Mouse (Mus musculus) heart, postnatal 0 days (tissue): ENCODE measurements at regions not wholly inside any gene's neighbourhood (a gene's known extent, or its start where the extent isn't known, plus 50 kb on each side); places are given as distances from the start of the nearest gene placed in this dataset.

Source experiments
- ATAC-seq: fragments of 200-750 bp; cut with Nextera tagmentation; 2 replicates; pipeline ENCODE4 v1.8.0; 2017; ENCODE audit warnings: low read depth, moderate number of reproducible peaks, moderate library complexity; ENCODE audit not compliant: insufficient read depth
- DNase-seq: peaks from one replicate; pipeline ENCODE4 v3.0.0-alpha.2; 2016; ENCODE audit warnings: low spot score
- H3K27ac ChIP-seq: fragments of 300-500 bp; sonication (generic); 2 replicates; pipeline ENCODE4 v1.5.1; 2014; ENCODE audit warnings: low read depth, mild to moderate bottlenecking
- H3K27me3 ChIP-seq: fragments of 300-500 bp; sonication (generic); 2 replicates; pipeline ENCODE4 v1.6.1; 2014; ENCODE audit warnings: low read length, mixed read lengths; ENCODE audit not compliant: control insufficient read depth, insufficient read depth
- H3K36me3 ChIP-seq: fragments of 300-500 bp; sonication (generic); replicated peaks from 2 replicates; pipeline ENCODE4 v1.6.1; 2014; ENCODE audit warnings: low read length, mixed read lengths; ENCODE audit not compliant: control insufficient read depth, insufficient read depth
- H3K4me1 ChIP-seq: fragments of 300-500 bp; sonication (generic); 2 replicates; pipeline ENCODE4 v1.6.1; 2014; ENCODE audit warnings: antibody characterized with exemption; ENCODE audit not compliant: control insufficient read depth, insufficient read depth
- H3K4me2 ChIP-seq: fragments of 300-500 bp; sonication (generic); 2 replicates; pipeline ENCODE4 v1.6.1; 2014; ENCODE audit warnings: low read depth, mild to moderate bottlenecking, low read length, moderate library complexity
- H3K4me3 ChIP-seq: fragments of 300-500 bp; sonication (generic); 2 replicates; pipeline ENCODE4 v1.5.1; 2014; ENCODE audit warnings: low read depth, low read length
- H3K9ac ChIP-seq: fragments of 300-500 bp; sonication (generic); replicated peaks from 2 replicates; pipeline ENCODE4 v1.6.1; 2014; ENCODE audit warnings: low read depth, low read length, mixed read lengths
- H3K9me3 ChIP-seq: fragments of 300-500 bp; sonication (generic); replicated peaks from 2 replicates; pipeline ENCODE4 v1.6.1; 2016; ENCODE audit warnings: low read length; ENCODE audit not compliant: control insufficient read depth
- CTCF ChIP-seq: IDR thresholded peaks from 2 replicates; pipeline ENCODE4 v1.5.1; 2016; ENCODE audit warnings: antibody characterized with exemption, control low read depth, low read depth
- EP300 ChIP-seq: IDR thresholded peaks from 2 replicates; pipeline ENCODE4 v1.6.1; 2016; ENCODE audit warnings: antibody characterized with exemption, low read depth
- WGBS: fragments of 180-500 bp; shearing (Covaris S2); extraction: QIAGEN DNeasy Blood & Tissue Kit; methylation state at CpG from one replicate; pipeline ENCODE4 v1.1.7; 2014; 5-methylcytosine and 5-hydroxymethylcytosine counted together

- no peak overlapping the region for H3K4me3 ChIP-seq
- WGBS: 81% methylated on average over 8 of the region's 8 CpGs
- no peak for ATAC-seq
Measured at GRCm38 (mm10) chr13:52108349-52108921, 262.0 kb downstream of the Gadd45g start.

GRCm38 (mm10) chr13:52109039-52109759, 262.7 kb downstream of the Gadd45g start:
- Histone ChIP-seq H3K4me2 (no peak overlapping the region), H3K9ac (no peak overlapping the region), H3K27ac (no peak overlapping the region), H3K4me3 (no peak overlapping the region), H3K4me1 (peaks cover 11% of the 10 kb centered on the region), H3K27me3 (no peaks in the 10 kb centered on the region), H3K36me3 (no peaks in the 10 kb centered on the region), H3K9me3 (no peaks in the 10 kb centered on the region)
- TF ChIP-seq CTCF (no peak), EP300 (no peak)
- 70% methylated on average over 17 of the region's 17 CpGs for WGBS
- no peak for DNase-seq
- ATAC-seq: no peak

More at GRCm38 (mm10) chr13:52108349-52108921, 262.0 kb downstream of the Gadd45g start:
- Histone ChIP-seq H3K9ac (no peak overlapping the region), H3K36me3 (no peaks in the 10 kb centered on the region), H3K27me3 (no peaks in the 10 kb centered on the region), H3K4me2 (no peak overlapping the region), H3K27ac (no peak overlapping the region), H3K4me1 (peaks cover 9% of the 10 kb centered on the region), H3K9me3 (no peaks in the 10 kb centered on the region)
- no peak for TF ChIP-seq EP300
- TF ChIP-seq CTCF: no peak
- no peak for DNase-seq

- H3K27me3 ChIP-seq: no peaks in the 10 kb centered on the region
- H3K4me1 ChIP-seq: peaks cover 11% of the 10 kb centered on the region
- no peak overlapping the region for H3K9ac ChIP-seq
- ATAC-seq (no peak), DNase-seq (peak; percentile 74)
- H3K9me3 ChIP-seq: no peaks in the 10 kb centered on the region
- WGBS: 22% methylated on average over 9 of the region's 9 CpGs
- no peak overlapping the region for H3K4me3 ChIP-seq
- H3K4me2 ChIP-seq: peak overlapping the region; percentile 14; the same call in 1 of the 2 replicates
- H3K27ac ChIP-seq: no peak overlapping the region
- TF ChIP-seq EP300: no peak
- TF ChIP-seq CTCF: no peak
- no peaks in the 10 kb centered on the region for H3K36me3 ChIP-seq
Measured at GRCm38 (mm10) chr13:52110750-52111149, 264.3 kb downstream of the Gadd45g start.

GRCm38 (mm10) chr13:52113549-52113948, 267.1 kb downstream of the Gadd45g start:
- Histone ChIP-seq H3K27me3 (no peaks in the 10 kb centered on the region), H3K27ac (no peak overlapping the region), H3K9ac (no peak overlapping the region), H3K9me3 (no peaks in the 10 kb centered on the region), H3K36me3 (no peaks in the 10 kb centered on the region), H3K4me3 (no peak overlapping the region), H3K4me2 (no peak overlapping the region), H3K4me1 (peaks cover 25% of the 10 kb centered on the region)
- 34% methylated on average over 8 of the region's 8 CpGs for WGBS
- TF ChIP-seq EP300: no peak
- TF ChIP-seq CTCF: no peak
- DNase-seq (peak; percentile 15), ATAC-seq (no peak)

GRCm38 (mm10) chr13:52114431-52114830, 268.0 kb downstream of the Gadd45g start:
- Histone ChIP-seq H3K4me3 (no peak overlapping the region), H3K27me3 (no peaks in the 10 kb centered on the region), H3K4me1 (peaks cover 25% of the 10 kb centered on the region), H3K9me3 (no peaks in the 10 kb centered on the region), H3K4me2 (no peak overlapping the region), H3K27ac (no peak overlapping the region), H3K36me3 (no peaks in the 10 kb centered on the region), H3K9ac (no peak overlapping the region)
- ATAC-seq (no peak), DNase-seq (no peak)
- 84% methylated on average over 7 of the region's 7 CpGs for WGBS
- TF ChIP-seq CTCF (no peak), EP300 (no peak)
